Mouse (Mus musculus): ENCODE measurements at regions not wholly inside any gene's neighbourhood (a gene's known extent, or its start where the extent isn't known, plus 50 kb on each side); places are given as distances from the start of the nearest gene placed in this dataset.

DNA sequence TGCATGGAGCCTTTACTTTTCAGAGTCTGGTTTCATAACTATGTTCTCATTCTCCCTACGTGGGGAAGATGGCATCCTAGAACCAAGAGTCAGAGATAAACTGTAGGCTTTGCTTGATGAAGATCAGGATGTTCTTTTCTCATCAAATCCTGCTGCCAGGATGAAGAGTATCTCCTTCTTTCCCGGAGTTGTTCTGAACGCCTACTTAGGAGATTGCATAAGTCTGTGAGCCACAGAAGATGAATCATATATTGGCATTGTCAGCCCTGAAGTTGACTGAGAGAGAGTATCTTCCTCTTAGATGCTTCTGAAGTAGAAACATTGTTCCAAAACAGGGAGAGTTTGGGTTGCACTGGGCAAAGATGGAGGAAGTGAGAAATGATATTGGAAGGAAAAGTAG lies 286.7 kb downstream of the Zfp619 start:
- H3K4me1 ChIP-seq (replicated peaks; ENCODE audit: control insufficient read depth, insufficient read depth, low read length), result no peaks in the 10 kb centered on the region
- no peak for TF ChIP-seq CTCF (IDR thresholded peaks at IDR 0.05; ENCODE audit: low read depth)
- H3K36me3 ChIP-seq (ENCODE audit: control insufficient read depth, insufficient read depth), result no peaks in the 10 kb centered on the region
- ATAC-seq, result no peak
- no peak overlapping the region for H3K27ac ChIP-seq (ENCODE audit: low read depth, low read length)
- no peak overlapping the region for H3K4me2 ChIP-seq (replicated peaks; ENCODE audit: low read depth)
- no peak overlapping the region for H3K4me3 ChIP-seq (ENCODE audit: low read depth, low read length)
- H3K27me3 ChIP-seq (replicated peaks; ENCODE audit: control insufficient read depth, insufficient read depth, low read length), result no peaks in the 10 kb centered on the region
- 77% methylated on average over 3 of the region's 3 CpGs for whole genome bisulfite sequencing
- H3K9ac ChIP-seq (ENCODE audit: low read depth, low read length), result no peak overlapping the region
- H3K9me3 ChIP-seq (ENCODE audit: control insufficient read depth), result no peaks in the 10 kb centered on the region

DNA sequence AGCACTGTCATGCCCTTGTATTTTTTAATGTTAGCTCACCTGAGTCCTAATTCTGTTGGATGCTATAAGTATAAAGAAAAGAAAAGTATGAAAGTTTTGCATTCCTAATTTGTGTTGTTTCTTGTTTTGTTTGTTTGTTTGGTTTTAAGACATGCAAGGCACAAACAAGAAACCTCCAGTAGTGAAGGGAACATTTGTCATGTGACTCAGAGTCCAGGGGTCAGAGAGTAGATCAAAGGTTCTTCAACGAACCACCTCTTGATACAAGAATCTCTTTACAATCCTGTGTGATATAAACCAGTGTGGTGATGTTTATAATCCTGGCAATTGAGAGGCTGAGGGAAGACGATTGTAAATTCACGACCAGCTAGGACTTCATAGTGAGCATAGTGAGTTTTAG lies 300.5 kb downstream of the Zfp619 start:
- Histone ChIP-seq H3K4me2 (replicated peaks; ENCODE audit: low read depth) (no peak overlapping the region), H3K27me3 (replicated peaks; ENCODE audit: control insufficient read depth, insufficient read depth, low read length) (no peaks in the 10 kb centered on the region), H3K4me1 (replicated peaks; ENCODE audit: control insufficient read depth, insufficient read depth, low read length) (no peaks in the 10 kb centered on the region), H3K4me3 (ENCODE audit: low read depth, low read length) (no peak overlapping the region), H3K27ac (ENCODE audit: low read depth, low read length) (no peak overlapping the region), H3K9me3 (ENCODE audit: control insufficient read depth) (0 out of 2 replicates have a peak, but pooled peaks cover 5% of the 10 kb centered on the region), H3K36me3 (ENCODE audit: control insufficient read depth, insufficient read depth) (no peaks in the 10 kb centered on the region), H3K9ac (ENCODE audit: low read depth, low read length) (no peak overlapping the region)
- no peak for ATAC-seq
- WGBS, result 24% methylated on average over 3 of the region's 3 CpGs
- no peak for TF ChIP-seq CTCF (IDR thresholded peaks at IDR 0.05; ENCODE audit: low read depth)

DNA sequence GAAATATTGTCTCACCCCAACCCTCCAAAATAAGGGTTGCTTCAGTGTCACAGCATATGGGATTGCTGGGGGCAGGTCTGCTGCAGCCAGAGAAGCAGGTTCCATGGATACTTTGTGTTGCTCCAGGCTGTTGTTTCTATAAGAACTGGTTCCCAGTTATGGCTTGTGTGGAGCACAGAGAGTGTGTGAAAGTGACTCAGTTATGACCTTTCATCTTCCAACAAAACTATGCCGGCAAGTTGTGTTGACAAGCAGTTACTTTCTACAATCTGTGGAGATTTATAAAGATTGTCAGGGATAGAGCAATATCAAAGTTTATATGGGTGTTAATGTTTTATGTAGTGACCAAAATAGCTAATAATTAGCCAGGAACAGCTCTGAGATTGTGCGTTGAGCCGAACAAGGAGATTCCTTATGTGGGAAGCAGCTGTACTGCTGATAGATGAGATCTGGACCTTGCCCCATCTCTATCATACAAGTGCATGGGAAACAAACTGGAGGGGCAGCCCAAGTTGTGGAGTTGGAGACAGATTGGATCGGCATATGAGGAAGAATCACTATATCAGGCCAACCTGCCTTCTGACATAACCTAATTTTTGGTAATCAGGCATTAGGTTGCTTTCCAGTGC lies 305.1 kb downstream of the Zfp619 start:
- H3K4me1 ChIP-seq (replicated peaks; ENCODE audit: control insufficient read depth, insufficient read depth, low read length), result no peaks in the 10 kb centered on the region
- H3K9ac ChIP-seq (ENCODE audit: low read depth, low read length), result no peak overlapping the region
- peak; percentile 93 for ATAC-seq
- H3K27me3 ChIP-seq (replicated peaks; ENCODE audit: control insufficient read depth, insufficient read depth, low read length), result no peaks in the 10 kb centered on the region
- TF ChIP-seq CTCF (IDR thresholded peaks at IDR 0.05; ENCODE audit: low read depth), result no peak
- H3K27ac ChIP-seq (ENCODE audit: low read depth, low read length), result no peak overlapping the region
- no peak overlapping the region for H3K4me2 ChIP-seq (replicated peaks; ENCODE audit: low read depth)
- no peak overlapping the region for H3K4me3 ChIP-seq (ENCODE audit: low read depth, low read length)
- no peaks in the 10 kb centered on the region for H3K36me3 ChIP-seq (ENCODE audit: control insufficient read depth, insufficient read depth)
- no peaks in the 10 kb centered on the region for H3K9me3 ChIP-seq (ENCODE audit: control insufficient read depth)
- WGBS, result 39% methylated on average over 4 of the region's 4 CpGs

DNA sequence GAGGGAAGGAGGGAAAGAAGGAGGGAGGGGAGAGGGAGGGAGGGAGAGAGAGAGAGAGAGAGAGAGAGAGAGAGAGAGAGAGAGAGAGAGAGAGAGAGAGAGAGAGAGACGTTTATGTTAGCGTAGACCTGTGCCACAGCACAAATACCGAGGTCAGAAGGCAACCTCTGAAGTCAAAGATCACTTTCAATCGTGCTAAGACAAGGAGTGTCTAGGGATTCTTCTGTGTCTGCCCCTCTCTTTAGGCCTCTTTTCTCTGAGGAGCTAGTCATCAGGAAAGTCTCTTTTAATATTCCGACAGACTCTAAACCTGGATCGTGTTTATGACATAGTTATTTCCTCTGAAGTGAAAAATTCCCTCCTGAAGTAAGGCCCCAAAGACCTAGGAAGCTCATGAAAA lies 310.8 kb downstream of the Zfp619 start:
- 37% methylated on average over 6 of the region's 6 CpGs for WGBS
- Histone ChIP-seq H3K27me3 (replicated peaks; ENCODE audit: control insufficient read depth, insufficient read depth, low read length) (no peaks in the 10 kb centered on the region), H3K9me3 (ENCODE audit: control insufficient read depth) (no peaks in the 10 kb centered on the region), H3K9ac (ENCODE audit: low read depth, low read length) (no peak overlapping the region), H3K4me2 (replicated peaks; ENCODE audit: low read depth) (no peak overlapping the region), H3K27ac (ENCODE audit: low read depth, low read length) (no peak overlapping the region), H3K4me3 (ENCODE audit: low read depth, low read length) (no peak overlapping the region), H3K36me3 (ENCODE audit: control insufficient read depth, insufficient read depth) (no peaks in the 10 kb centered on the region), H3K4me1 (replicated peaks; ENCODE audit: control insufficient read depth, insufficient read depth, low read length) (no peaks in the 10 kb centered on the region)
- ATAC-seq, result peak; percentile 68
- no peak for TF ChIP-seq CTCF (IDR thresholded peaks at IDR 0.05; ENCODE audit: low read depth)

DNA sequence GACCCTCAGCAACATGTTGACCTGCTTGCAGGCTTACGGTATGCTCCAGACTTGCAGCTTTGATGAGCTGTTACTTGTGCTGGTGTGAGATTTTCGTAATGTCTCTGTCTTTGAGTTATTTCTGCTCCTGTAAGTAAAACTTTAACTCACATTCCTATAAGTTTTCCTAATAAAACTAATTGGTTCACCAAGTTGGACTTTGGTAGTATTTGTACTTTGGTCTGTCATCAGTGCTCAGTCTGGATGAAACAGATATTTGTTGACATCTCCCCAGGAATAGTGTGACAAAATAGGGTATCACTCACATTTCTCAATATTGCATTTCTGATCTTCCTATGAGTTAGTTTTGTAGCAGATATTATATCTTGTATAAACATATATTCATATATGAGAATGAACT lies 313.3 kb downstream of the Zfp619 start:
- 56% methylated on average over 2 of the region's 2 CpGs for WGBS
- TF ChIP-seq CTCF (IDR thresholded peaks at IDR 0.05; ENCODE audit: low read depth), result no peak
- Histone ChIP-seq H3K27ac (ENCODE audit: low read depth, low read length) (no peak overlapping the region), H3K36me3 (ENCODE audit: control insufficient read depth, insufficient read depth) (no peaks in the 10 kb centered on the region), H3K4me3 (ENCODE audit: low read depth, low read length) (no peak overlapping the region), H3K9ac (ENCODE audit: low read depth, low read length) (no peak overlapping the region), H3K9me3 (ENCODE audit: control insufficient read depth) (no peaks in the 10 kb centered on the region), H3K4me2 (replicated peaks; ENCODE audit: low read depth) (no peak overlapping the region), H3K4me1 (replicated peaks; ENCODE audit: control insufficient read depth, insufficient read depth, low read length) (no peaks in the 10 kb centered on the region), H3K27me3 (replicated peaks; ENCODE audit: control insufficient read depth, insufficient read depth, low read length) (no peaks in the 10 kb centered on the region)
- 0 out of 2 replicates have a peak, but pooled peaks have one; percentile 33 for ATAC-seq

DNA sequence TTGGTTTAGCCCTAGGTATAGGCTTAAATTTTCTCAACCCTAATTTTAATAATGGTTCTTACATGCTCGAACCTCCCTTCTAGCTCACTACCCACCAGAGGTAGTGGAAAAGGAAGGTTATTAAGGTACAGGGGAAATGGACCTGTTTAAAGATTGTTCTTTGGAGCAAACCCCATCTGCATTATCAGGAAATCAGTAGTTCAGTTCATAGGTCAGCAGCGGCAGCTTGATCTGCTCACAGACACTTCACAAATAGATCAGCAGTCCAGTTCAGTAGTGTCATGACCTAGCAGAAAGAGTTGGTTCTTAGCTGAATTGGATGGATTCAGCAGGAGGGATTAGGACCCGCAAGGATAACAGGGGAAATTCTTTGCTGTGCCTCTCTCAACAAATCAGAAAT lies 324.4 kb downstream of the Zfp619 start:
- Histone ChIP-seq H3K27me3 (replicated peaks; ENCODE audit: control insufficient read depth, insufficient read depth, low read length) (no peaks in the 10 kb centered on the region), H3K4me3 (ENCODE audit: low read depth, low read length) (no peak overlapping the region), H3K27ac (ENCODE audit: low read depth, low read length) (no peak overlapping the region), H3K36me3 (ENCODE audit: control insufficient read depth, insufficient read depth) (no peaks in the 10 kb centered on the region), H3K9ac (ENCODE audit: low read depth, low read length) (no peak overlapping the region), H3K4me2 (replicated peaks; ENCODE audit: low read depth) (no peak overlapping the region), H3K9me3 (ENCODE audit: control insufficient read depth) (no peaks in the 10 kb centered on the region), H3K4me1 (replicated peaks; ENCODE audit: control insufficient read depth, insufficient read depth, low read length) (no peaks in the 10 kb centered on the region)
- TF ChIP-seq CTCF (IDR thresholded peaks at IDR 0.05; ENCODE audit: low read depth), result no peak
- ATAC-seq, result no peak
- 82% methylated on average over 3 of the region's 3 CpGs for WGBS
